Mouse (Mus musculus) liver, adult 2 months (tissue): ENCODE data around the gene Fam178b.

Experiments used
- CTCF ChIP-seq: fragments of 200-500 bp; IDR thresholded peaks from 2 replicates; pipeline ENCODE4 v1.5.1; 2011; ENCODE audit warnings: low read depth, low read length, control low read depth
- POLR2A ChIP-seq: fragments of 200-500 bp; IDR thresholded peaks from 2 replicates; pipeline ENCODE4 v1.6.1; 2011; ENCODE audit warnings: low read length, control low read depth; ENCODE audit not compliant: insufficient read depth; ENCODE audit errors: extremely low read depth

DNA sequence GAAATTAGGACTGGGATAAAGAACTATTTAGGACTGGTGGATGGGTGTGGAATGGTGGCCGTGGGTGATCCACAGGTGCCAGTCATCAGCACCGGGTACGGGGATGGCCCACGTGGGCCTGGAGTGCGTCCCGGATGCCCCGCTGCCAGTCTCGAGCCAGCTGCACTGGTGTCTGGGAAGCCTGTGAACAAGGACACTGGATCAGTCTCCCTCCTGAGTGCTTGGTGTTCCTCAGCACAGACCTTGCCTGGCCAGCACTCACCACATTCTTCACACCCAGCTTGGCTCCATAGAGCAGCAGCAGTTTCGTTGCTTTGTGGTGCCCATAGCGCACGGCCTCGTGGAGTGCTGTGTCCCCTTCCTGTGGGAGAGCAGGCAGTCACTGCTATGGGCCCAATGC, 151.5 kb downstream of the Fam178b start:
- TF ChIP-seq POLR2A (no peak), CTCF (no peak)
